Mouse (Mus musculus): Measurements from ENCODE around the gene Cpeb1. TPM values are rescaled to one million over a fixed set of nuclear protein-coding genes. Genes with fewer than 3 reads are reported as not detected.

Cpeb1 gene
- 0.40 TPM for polyA plus RNA-seq (2017; shearing (Covaris generic))

GRCm38 (mm10) chr7:81455155-81455651, at the start of gene Cpeb1:
TSS of gene Cpeb1 (minus strand) at chr7:81455465.

GRCm38 (mm10) chr7:81498181-81498580, 42.9 kb upstream of the Cpeb1 start, which contains the start of gene BC048679:
TSS of gene BC048679 (minus strand) at chr7:81498281.

DNA sequence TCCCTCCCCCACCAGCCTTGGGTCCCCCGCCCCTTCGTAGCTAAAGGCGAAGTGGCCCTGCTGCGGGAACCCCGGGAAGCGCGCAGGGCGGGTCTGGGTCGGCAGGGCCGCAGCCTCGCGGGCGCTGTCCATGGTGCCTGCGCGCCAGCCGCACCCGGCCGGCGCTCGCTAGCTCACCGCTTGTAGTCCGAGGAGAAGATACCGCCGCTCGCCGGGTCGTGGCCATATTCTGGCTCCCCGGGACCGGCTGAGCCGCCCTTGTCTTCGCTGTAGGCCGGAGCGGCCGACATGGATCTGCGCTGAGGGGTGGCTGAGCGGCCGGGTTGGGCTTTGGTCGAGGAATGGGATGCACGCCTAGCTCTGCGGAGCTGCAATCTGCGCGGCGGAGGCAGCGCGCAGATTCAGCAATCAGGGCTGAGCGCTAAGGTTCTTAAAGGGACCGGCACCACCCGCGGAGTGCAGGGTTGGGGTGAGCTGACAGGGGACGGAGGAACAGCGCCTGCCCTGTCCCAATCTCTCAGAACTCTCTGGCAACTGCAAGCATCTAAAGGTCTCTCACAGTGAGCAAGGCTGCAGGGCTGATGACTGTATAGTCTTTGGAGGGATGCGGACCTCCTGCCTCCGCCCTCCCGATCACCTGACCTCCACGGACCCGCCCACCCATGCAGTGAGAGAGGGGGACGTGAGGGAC, 38.2 kb upstream of the Cpeb1 start, which contains the start of gene Ap3b2:
TSS of gene Ap3b2 (minus strand) at position 595 of the 691 bp plus-strand sequence.

GRCm38 (mm10) chr7:81344544-81345446, 110.5 kb downstream of the Cpeb1 start, which contains the start of gene Rps17:
TSS of gene Rps17 (minus strand) at chr7:81345254.

Other genes starting within 250 kb of the Cpeb1 start
- gene Pde8a, start 241.9 kb downstream of the Cpeb1 start, polyA plus RNA-seq (2017; shearing (Covaris generic)): 9.6 TPM
- 492 TPM for gene Rps17, start 110.2 kb downstream of the Cpeb1 start, polyA plus RNA-seq (2017; shearing (Covaris generic))
- 0.48 TPM for gene Ap3b2, start 38.5 kb upstream of the Cpeb1 start, polyA plus RNA-seq (2017; shearing (Covaris generic))
- gene BC048679, start 42.8 kb upstream of the Cpeb1 start, polyA plus RNA-seq (2017; shearing (Covaris generic)): not detected
- gene Fsd2, start 111.5 kb upstream of the Cpeb1 start, polyA plus RNA-seq (2017; shearing (Covaris generic)): 0.84 TPM
- 35.3 TPM for gene Whamm, start 115.8 kb upstream of the Cpeb1 start, polyA plus RNA-seq (2017; shearing (Covaris generic))

Data from effector memory CD4-positive, alpha-beta T cell, adult 7 months (primary cell).